Mouse (Mus musculus) embryonic fibroblast, embryonic 13.5 days (primary cell): ENCODE measurements around the gene Maml3. TPM values are rescaled to one million over a fixed set of nuclear protein-coding genes. Genes with fewer than 3 reads are reported as not detected.
A peak's percentile ranks its signal among the peaks of the same experiment; 100 is the strongest.

Experiments used
- H3K27ac ChIP-seq: 2 replicates; pipeline ENCODE4 v1.5.1; 2012; ENCODE audit warnings: low read length, control low read depth, inconsistent platforms; ENCODE audit not compliant: insufficient read depth
- H3K4me1 ChIP-seq: 2 replicates; pipeline ENCODE4 v1.6.1; 2011; ENCODE audit warnings: low read length; ENCODE audit not compliant: control insufficient read depth, insufficient read depth
- H3K4me3 ChIP-seq: 2 replicates; pipeline ENCODE4 v1.5.1; 2011; ENCODE audit warnings: mild to moderate bottlenecking, control low read depth, low read length; ENCODE audit not compliant: insufficient read depth
- CTCF ChIP-seq: IDR thresholded peaks from 2 replicates; pipeline ENCODE4 v1.5.1; 2011; ENCODE audit warnings: mild to moderate bottlenecking, control low read depth, low read length, moderate library complexity, borderline replicate concordance; ENCODE audit not compliant: insufficient read depth
- POLR2A ChIP-seq: IDR thresholded peaks from 2 replicates; pipeline ENCODE4 v1.6.1; 2011; ENCODE audit warnings: low read depth, mild to moderate bottlenecking, control low read depth, low read length, moderate library complexity
- polyA plus RNA-seq: library from polyadenylated mRNA; stranded (reverse); fragments of >200 nt; gene quantifications from 2 replicates; pipeline ENCODE4 v1.2.4, GENCODE M21; 2011; ENCODE audit warnings: low read depth; ENCODE audit not compliant: missing spikeins, insufficient read length

The Maml3 gene
- polyA plus RNA-seq, 1 experiment = 2.2 TPM

DNA sequence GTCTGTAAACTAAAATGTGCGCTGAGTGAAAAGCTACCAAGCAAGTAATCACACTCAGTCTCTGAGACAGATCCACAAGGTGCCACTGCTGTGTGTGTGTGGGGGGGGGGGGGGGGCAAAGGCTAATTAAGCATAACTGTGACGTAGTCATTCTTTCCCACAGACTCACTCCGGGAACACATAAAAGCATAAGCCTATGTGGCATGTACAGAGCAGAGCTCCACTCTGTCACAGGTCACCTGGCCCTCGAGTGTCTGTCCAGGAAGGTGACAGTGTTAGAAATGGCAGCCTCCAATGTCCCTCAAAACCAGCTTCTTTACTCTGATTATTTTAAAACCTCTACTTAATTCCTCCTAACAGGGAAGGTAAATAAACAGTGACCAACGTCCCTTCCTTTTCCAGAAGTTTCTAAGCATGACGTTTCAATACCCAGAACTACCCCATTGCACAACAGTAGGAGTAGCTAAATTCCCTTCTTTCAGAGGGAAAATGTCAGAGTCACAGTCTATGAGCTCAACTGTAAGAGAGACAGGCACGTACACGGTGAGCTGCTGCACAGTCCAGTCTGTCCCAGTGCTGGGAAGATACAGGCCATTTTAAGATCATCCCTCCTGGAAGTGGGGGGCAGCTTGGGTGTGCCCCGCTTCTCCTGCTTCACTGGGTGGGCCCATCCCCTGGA is 93.7 kb downstream of the Maml3 start:
- Histone ChIP-seq H3K4me1 (no peaks in the 10 kb centered on the region), H3K27ac (no peak overlapping the region), H3K4me3 (no peak overlapping the region)
- no peak for TF ChIP-seq POLR2A
- TF ChIP-seq CTCF = no peak

DNA sequence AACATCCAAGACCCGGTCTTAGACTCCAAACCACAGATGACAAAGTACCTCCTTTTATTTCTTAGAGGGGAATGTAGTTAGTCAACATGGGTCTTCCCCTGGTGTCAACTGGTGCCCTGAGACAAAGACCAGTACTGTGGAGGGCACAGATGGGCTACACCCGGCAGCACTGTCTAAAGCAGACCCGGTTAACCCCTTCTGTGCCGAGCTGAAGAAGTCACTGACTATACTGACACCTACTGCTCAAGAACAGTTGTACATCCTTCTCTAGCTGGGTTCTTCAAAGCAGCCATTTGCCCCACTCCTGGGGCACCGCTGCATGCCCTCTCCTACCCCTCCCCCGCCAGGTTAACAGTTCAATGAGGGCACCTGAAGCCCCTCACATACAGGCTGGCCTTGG is 95.6 kb downstream of the Maml3 start:
- TF ChIP-seq POLR2A (no peak), CTCF (no peak)
- no peak overlapping the region for H3K4me3 ChIP-seq
- no peak overlapping the region for H3K27ac ChIP-seq
- H3K4me1 ChIP-seq = no peaks in the 10 kb centered on the region

DNA sequence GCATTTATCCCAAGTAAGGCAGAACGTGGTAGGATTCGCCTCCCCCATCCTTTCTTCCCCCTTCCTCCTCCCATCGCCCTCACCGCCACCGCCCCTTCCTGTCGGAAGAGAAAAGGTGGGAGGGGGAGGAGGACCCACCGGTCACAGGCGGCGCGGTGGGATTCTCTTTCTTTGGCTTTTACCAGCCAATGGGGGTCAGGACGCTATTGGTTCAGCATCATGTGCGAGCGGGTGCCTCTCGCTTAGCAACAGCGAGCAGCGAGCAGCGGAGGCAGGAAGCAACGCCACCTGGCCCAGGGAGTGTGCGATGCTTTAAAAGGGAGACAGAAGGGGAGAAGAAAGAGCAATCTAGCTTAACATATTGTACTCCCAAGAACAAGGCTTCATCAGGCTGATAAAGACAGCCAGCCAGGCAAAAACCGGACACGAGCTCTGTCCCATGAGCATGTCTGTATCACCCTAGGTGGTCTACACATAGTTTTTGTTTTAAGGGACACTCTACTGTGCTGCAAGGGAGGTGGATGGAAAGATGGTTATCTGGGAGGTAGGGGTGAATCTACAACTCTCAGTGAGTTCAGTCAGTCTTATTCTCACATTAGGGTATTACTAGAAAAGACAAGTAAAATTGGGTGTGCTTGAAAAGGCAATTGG is 97.1 kb downstream of the Maml3 start:
- Histone ChIP-seq H3K4me3 (peak overlapping the region; percentile 35), H3K4me1 (no peaks in the 10 kb centered on the region), H3K27ac (no peak overlapping the region)
- TF ChIP-seq CTCF = peak; percentile 37; the same call in 1 of the 2 replicates
- 0 out of 2 replicates have a peak, but pooled peaks have one; percentile 3 for TF ChIP-seq POLR2A

DNA sequence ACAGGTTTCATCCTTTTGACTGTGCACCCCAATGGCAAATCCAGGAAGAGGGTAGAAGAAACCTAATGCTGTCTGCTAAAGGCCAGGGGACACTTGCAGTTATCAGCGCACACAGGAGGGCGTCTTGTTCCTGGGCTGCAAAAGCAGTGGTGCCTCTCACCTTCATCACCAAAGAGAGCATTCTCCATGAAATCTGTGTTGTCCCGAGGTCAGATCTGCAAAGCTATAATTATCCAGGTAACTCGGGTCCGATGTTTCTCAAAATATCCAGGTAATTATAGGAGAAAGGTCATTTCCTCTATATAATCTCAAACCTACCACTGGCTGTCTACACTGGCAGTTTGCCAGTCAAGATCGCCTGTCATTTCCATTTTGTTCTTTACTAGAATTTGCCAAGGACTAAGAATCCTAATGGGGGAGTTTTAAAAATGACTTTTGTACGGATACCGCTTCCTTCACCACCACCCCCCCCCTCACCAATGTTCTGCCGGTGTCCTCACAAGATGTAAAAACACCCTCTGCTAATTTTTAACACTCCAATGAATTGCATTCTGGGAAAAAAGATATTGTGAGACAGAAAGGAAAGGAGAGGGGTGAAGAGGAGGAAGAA is 98.0 kb downstream of the Maml3 start:
- Histone ChIP-seq H3K4me3 (0 out of 2 replicates have a peak overlapping the region, but pooled peaks have one; percentile 35), H3K4me1 (no peaks in the 10 kb centered on the region), H3K27ac (no peak overlapping the region)
- TF ChIP-seq CTCF (no peak), POLR2A (no peak)

DNA sequence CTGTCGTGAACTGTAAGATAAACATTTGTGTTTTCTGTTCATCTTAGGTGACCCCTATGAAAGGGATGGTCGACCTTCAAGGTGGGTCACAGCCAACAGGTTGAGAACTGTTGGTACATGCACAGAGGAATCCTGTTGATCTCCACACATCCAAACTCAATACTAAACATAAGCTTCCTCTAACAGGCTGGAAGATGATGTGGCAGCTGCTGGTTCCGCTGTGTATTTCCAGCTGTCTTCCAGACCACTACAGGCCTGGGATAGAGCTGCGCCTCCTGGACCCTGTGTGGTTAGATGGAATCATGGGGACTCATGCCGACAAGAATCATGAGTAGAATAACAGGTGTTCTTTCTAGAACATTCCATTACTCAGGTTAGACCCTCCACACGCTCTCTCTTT is 101.2 kb downstream of the Maml3 start:
- Histone ChIP-seq H3K4me3 (no peak overlapping the region), H3K27ac (no peak overlapping the region), H3K4me1 (no peaks in the 10 kb centered on the region)
- TF ChIP-seq POLR2A (no peak), CTCF (no peak)

DNA sequence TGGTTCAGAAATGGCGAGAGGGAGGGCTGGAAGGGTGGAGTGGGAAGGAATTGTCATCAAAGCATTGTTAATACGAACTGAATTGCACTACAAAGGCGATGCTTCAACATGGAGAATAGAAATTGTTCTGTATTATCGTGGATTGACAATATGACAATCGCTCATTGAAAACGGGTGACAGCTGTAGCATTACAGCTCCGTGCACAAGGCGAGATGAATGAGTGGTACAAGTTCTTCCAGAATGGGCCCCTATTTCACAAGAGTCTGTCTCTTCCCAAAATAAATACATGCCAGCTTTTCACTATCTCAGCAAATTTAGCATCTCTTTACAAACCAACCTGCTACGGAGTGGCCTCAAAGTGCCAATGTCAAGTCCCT is 103.4 kb downstream of the Maml3 start:
- TF ChIP-seq POLR2A (no peak), CTCF (no peak)
- Histone ChIP-seq H3K4me1 (no peaks in the 10 kb centered on the region), H3K4me3 (no peak overlapping the region), H3K27ac (no peak overlapping the region)

DNA sequence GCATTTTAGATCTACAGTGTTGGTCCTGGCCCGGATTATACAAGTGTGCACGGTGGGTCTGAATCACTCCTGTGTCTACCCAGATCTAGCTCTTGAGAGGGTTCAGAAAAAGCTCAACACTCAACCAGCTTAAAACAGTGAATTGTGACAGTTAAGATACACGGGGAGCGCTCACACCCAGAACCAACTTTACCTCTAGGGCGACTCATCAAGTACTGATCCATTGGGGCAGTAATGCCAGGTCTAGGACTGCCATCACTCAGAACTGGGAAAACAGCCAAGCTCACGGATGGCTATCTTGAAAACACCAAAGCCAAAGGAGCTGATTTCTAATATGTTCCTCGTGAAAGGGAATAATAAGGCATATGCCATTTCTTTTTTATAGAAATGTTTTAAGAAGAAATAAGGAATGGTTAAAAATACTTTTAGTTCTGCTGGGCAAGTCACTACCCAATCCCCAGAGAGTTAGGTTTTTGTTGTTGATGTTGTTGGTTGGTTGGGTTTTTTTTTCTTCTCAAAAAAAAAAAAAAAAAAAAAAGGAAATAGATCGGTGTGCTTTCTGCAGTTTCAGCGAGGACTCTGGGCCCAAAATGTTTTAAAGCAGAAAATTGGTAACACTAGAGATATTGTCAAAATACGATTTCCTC is 103.9 kb downstream of the Maml3 start:
- no peak overlapping the region for H3K27ac ChIP-seq
- H3K4me1 ChIP-seq = no peaks in the 10 kb centered on the region
- H3K4me3 ChIP-seq = no peak overlapping the region
- TF ChIP-seq POLR2A (no peak), CTCF (no peak)

DNA sequence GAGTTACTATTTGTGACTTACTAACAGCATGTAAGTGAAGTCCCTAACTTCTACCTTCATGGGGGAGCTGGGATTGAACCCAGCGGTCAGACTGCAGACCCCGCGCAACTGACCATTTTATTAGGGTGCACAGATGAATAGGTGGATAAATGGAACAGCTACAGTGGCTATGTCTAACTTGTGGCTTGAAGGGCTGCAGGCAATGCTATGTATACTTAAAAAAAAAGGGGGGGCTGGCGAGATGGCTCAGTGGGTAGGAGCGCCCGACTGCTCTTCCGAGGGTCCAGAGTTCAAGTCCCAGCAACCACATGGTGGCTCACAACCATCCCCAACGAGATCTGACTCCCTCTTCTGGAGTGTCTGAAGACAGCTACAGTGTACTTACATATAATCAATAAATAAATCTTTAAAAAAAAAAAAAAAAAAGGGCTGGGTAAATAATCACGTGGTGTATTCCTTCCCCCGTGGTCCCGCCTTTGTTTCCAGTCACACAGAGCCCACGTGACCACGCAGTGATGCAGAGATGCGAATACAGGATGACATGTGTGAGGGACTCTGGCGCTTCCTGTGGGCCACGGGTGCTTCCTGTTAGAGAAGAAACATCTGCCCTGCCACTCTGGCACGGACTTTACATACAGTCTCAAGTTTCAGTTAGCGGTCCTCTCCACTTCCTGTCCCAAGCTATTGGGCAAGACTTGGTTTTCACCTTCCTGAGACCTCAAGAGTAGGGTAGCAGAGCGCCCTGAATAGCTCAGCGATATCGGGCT is 105.0 kb downstream of the Maml3 start:
- no peak for TF ChIP-seq POLR2A
- no peak for TF ChIP-seq CTCF
- Histone ChIP-seq H3K27ac (no peak overlapping the region), H3K4me3 (no peak overlapping the region), H3K4me1 (no peaks in the 10 kb centered on the region)
